Mouse (Mus musculus): Measurements from ENCODE around the gene Pcgf3.

DNA sequence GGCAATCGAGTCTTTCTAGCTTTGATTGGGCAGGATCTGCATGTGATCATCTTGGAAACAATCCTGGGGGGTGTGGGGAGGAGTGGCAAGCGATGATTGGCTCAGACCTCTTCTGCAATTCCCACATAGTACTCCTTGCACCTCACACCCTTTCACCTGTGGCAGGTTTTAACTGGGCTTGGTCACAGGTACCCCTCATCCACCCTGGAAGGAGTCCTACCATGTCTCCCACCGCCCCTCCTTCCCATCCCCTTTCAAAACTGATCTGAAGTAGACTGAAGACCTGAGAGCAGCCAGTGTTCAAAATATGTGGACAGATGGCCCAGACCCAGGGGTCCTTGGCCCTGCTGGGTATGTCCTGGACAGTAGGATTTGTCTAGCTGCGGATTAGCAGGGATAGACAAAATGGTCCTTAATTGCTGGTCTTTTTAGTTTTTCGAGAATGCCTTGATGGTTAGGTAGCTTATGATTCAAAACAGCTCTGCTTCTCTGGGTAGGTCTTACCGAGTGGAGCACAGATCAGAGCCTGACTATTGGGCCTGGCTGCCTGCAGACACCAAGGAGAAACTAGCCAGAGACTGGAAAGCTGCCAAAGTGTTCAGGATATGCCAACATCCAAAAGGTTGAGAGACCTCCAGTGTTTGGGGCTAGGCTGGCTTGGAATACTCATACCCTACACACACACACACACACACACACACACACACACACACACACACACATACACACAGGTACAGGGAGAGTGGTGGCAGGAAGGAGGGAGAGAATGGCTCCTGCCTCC, 54.7 kb downstream of the Pcgf3 start:
- TF ChIP-seq CTCF (IDR thresholded peaks at IDR 0.05; ENCODE audit: low read depth, low read length) (no peak), POLR2A (IDR thresholded peaks at IDR 0.05; ENCODE audit: insufficient read depth, low read length) (no peak), EP300 (IDR thresholded peaks at IDR 0.05; ENCODE audit: insufficient read depth, low read depth, low read length) (no peak)
